Mouse (Mus musculus) cerebellum, adult 11-12 months (tissue): ENCODE measurements around the gene Eomes.

Source experiments
- DNase-seq: peaks from one replicate; pipeline ENCODE4 v3.0.0; 2022

Gene Eomes

GRCm38 (mm10) chr9:118477961-118478360 lies at the start of gene Eomes:
Eomes (plus strand) TSS chr9:118478212.
- peak; percentile 45 for DNase-seq

GRCm38 (mm10) chr9:118444809-118445208 lies 33.2 kb upstream of the Eomes start:
- DNase-seq = no peak

- no peak for DNase-seq
Observed at GRCm38 (mm10) chr9:118449336-118449735, 28.7 kb upstream of the Eomes start.

GRCm38 (mm10) chr9:118453427-118453826 lies 24.6 kb upstream of the Eomes start:
- no peak for DNase-seq

- no peak for DNase-seq
Observed at GRCm38 (mm10) chr9:118455188-118455845, 22.7 kb upstream of the Eomes start.

GRCm38 (mm10) chr9:118456405-118456804 lies 21.6 kb upstream of the Eomes start:
- no peak for DNase-seq

- DNase-seq = no peak
Observed at GRCm38 (mm10) chr9:118458039-118458438, 20.0 kb upstream of the Eomes start.

- no peak for DNase-seq
Observed at GRCm38 (mm10) chr9:118464031-118464430, 14.0 kb upstream of the Eomes start.

- no peak for DNase-seq
Observed at GRCm38 (mm10) chr9:118468301-118468700, 9.7 kb upstream of the Eomes start.

- no peak for DNase-seq
Observed at GRCm38 (mm10) chr9:118469272-118469671, 8.7 kb upstream of the Eomes start.

GRCm38 (mm10) chr9:118471296-118471695 lies 6.7 kb upstream of the Eomes start:
- DNase-seq = no peak

GRCm38 (mm10) chr9:118476211-118476765 lies 1.7 kb upstream of the Eomes start:
- DNase-seq = peak; percentile 25

- DNase-seq = no peak
Observed at GRCm38 (mm10) chr9:118476766-118477271, 1.2 kb upstream of the Eomes start.

GRCm38 (mm10) chr9:118477281-118477931 lies 606 bp upstream of the Eomes start:
- DNase-seq = no peak

GRCm38 (mm10) chr9:118478458-118478838 lies 436 bp downstream of the Eomes start:
- peak; percentile 61 for DNase-seq

- peak; percentile 49 for DNase-seq
Observed at GRCm38 (mm10) chr9:118478839-118479507, 961 bp downstream of the Eomes start.

GRCm38 (mm10) chr9:118479508-118480291 lies 1.7 kb downstream of the Eomes start:
- DNase-seq = no peak

GRCm38 (mm10) chr9:118480292-118480690 lies 2.3 kb downstream of the Eomes start:
- DNase-seq = no peak

- DNase-seq = no peak
Observed at GRCm38 (mm10) chr9:118482210-118482609, 4.2 kb downstream of the Eomes start.

GRCm38 (mm10) chr9:118486361-118487095 lies 8.5 kb downstream of the Eomes start:
- no peak for DNase-seq

- DNase-seq = no peak
Observed at GRCm38 (mm10) chr9:118487096-118487395, 9.0 kb downstream of the Eomes start.

- DNase-seq = no peak
Observed at GRCm38 (mm10) chr9:118487636-118488035, 9.6 kb downstream of the Eomes start.
